Mouse (Mus musculus) left cerebral cortex, postnatal 14 days (tissue): Measurements from ENCODE around the gene Rcn3. TPM values are rescaled to one million over a fixed set of nuclear protein-coding genes. Genes with fewer than 3 reads are reported as not detected.

ENCODE experiments used
- DNase-seq, 2 experiments: peaks; one replicate each; pipeline ENCODE4 v3.0.0; 2021 to 2022; ENCODE audit warnings: low spot score in 2 of 2, mixed read lengths in 1 of 2
- intact Hi-C: fragments of 180-260 bp; cut with DNase I; formaldehyde crosslinking; loops from one replicate; pipeline ENCODE4 v1.15.1; 2025
- total RNA-seq, 2 experiments: library from RNA; stranded (reverse); gene quantifications; 2 replicates each; pipeline ENCODE4 v1.2.3; 2021

Rcn3 gene
- total RNA-seq, 2 experiments from 2014 or later, result 7.5 to 7.8 TPM

GRCm38 (mm10) chr7:45056329-45056971 lies 35.6 kb downstream of the Rcn3 start:
- intact Hi-C loops, result no loop called here
- DNase-seq, result no peak

- intact Hi-C loops, result loop anchor here (5.0 kb wide), 1 partner anchor 37 kb away; the partner anchor contains the start of genes Rras and Scaf1
- DNase-seq, result peak; percentile 90 to 98
These were observed 38.0 kb downstream of the Rcn3 start for GRCm38 (mm10) chr7:45053931-45054510.

GRCm38 (mm10) chr7:45053117-45053930 lies 38.7 kb downstream of the Rcn3 start:
- intact Hi-C loops, result loop anchor here (5.0 kb wide), 1 partner anchor 36 kb away; the partner anchor contains the start of genes Rras and Scaf1
- DNase-seq, result peak; percentile 67 to 70

GRCm38 (mm10) chr7:45052862-45053116 lies 39.2 kb downstream of the Rcn3 start, which contains the start of gene Prr12:
Gene Prr12 (minus strand): TSS chr7:45052881.
- DNase-seq, result no peak
- intact Hi-C loops, result loop anchor here (5.0 kb wide), 1 partner anchor 35 kb away; the partner anchor contains the start of genes Rras and Scaf1

- DNase-seq, result peak; percentile 42 to 50
- intact Hi-C loops, result loop anchor here (5.0 kb wide), 1 partner anchor 35 kb away; the partner anchor contains the start of genes Rras and Scaf1
These were observed 39.7 kb downstream of the Rcn3 start for GRCm38 (mm10) chr7:45052181-45052861.

- intact Hi-C loops, result loop anchor here (5.0 kb wide), 1 partner anchor 34 kb away; the partner anchor contains the start of genes Rras and Scaf1
- DNase-seq, result no peak
These were observed 40.4 kb downstream of the Rcn3 start for GRCm38 (mm10) chr7:45051601-45051974.

GRCm38 (mm10) chr7:45050945-45051600 lies 40.9 kb downstream of the Rcn3 start:
- peak; percentile 73 to 90 for DNase-seq
- intact Hi-C loops, result loop anchor here (5.0 kb wide), 1 partner anchor 34 kb away; the partner anchor contains the start of genes Rras and Scaf1

- no peak for DNase-seq
- intact Hi-C loops, result no loop called here
These were observed 42.9 kb downstream of the Rcn3 start for GRCm38 (mm10) chr7:45048923-45049657.

GRCm38 (mm10) chr7:45048001-45048890 lies 43.8 kb downstream of the Rcn3 start:
- intact Hi-C loops, result no loop called here
- no peak for DNase-seq

- no peak for DNase-seq
- intact Hi-C loops, result no loop called here
These were observed 44.5 kb downstream of the Rcn3 start for GRCm38 (mm10) chr7:45047491-45047890.

- DNase-seq, result no peak
- intact Hi-C loops, result no loop called here
These were observed 45.1 kb downstream of the Rcn3 start for GRCm38 (mm10) chr7:45046853-45047350.

GRCm38 (mm10) chr7:45045741-45046140 lies 46.3 kb downstream of the Rcn3 start:
- intact Hi-C loops, result no loop called here

GRCm38 (mm10) chr7:45043307-45043706 lies 48.7 kb downstream of the Rcn3 start:
- no peak for DNase-seq
- intact Hi-C loops, result no loop called here

More at GRCm38 (mm10) chr7:45045741-45046140, 46.3 kb downstream of the Rcn3 start:
- DNase-seq, result no peak

GRCm38 (mm10) chr7:45040851-45041250 lies 51.2 kb downstream of the Rcn3 start:
- no peak for DNase-seq
- intact Hi-C loops, result no loop called here

GRCm38 (mm10) chr7:45038411-45038810 lies 53.6 kb downstream of the Rcn3 start:
- no peak for DNase-seq
- intact Hi-C loops, result no loop called here

- intact Hi-C loops, result loop anchor here (1.0 kb wide), 1 partner anchor 10 kb away; no protein-coding TSS in a partner anchor
- peak in 1 of 2 experiments; percentile 58 for DNase-seq
These were observed 54.2 kb downstream of the Rcn3 start for GRCm38 (mm10) chr7:45037720-45038361.

GRCm38 (mm10) chr7:45036702-45037101 lies 55.3 kb downstream of the Rcn3 start:
- intact Hi-C loops, result loop anchor here (1.0 kb wide), 1 partner anchor 8 kb away; no protein-coding TSS in a partner anchor
- DNase-seq, result no peak
